Mouse (Mus musculus): ENCODE results near the gene Kcnk4.

GRCm38 (mm10) chr19:6955424-6955823 lies 21.1 kb upstream of the Kcnk4 start:
- TF ChIP-seq USF2 (conservative IDR thresholded peaks at IDR 0.05; ENCODE audit: low read depth, low read length) (no peak), TCF12 (IDR thresholded peaks at IDR 0.05; ENCODE audit: low read depth, low read length) (no peak), POLR2A (IDR thresholded peaks at IDR 0.05; ENCODE audit: low read depth, low read length) (no peak), USF1 (IDR thresholded peaks at IDR 0.05; ENCODE audit: low read depth, low read length) (no peak)

Data from CH12.LX (cell line).